Mouse (Mus musculus) liver, embryonic 14.5 days (tissue): Measurements from ENCODE around the gene Sos2. TPM values are rescaled to one million over a fixed set of nuclear protein-coding genes. Genes with fewer than 3 reads are reported as not detected.
A peak's percentile ranks its signal among the peaks of the same experiment; 100 is the strongest.

ENCODE experiments used
- ATAC-seq: fragments of 200-750 bp; cut with Nextera tagmentation; 2 replicates; pipeline ENCODE4 v1.8.0; 2017; ENCODE audit warnings: moderate number of reproducible peaks, mild to moderate bottlenecking, moderate library complexity; ENCODE audit not compliant: insufficient read depth
- DNase-seq, 3 experiments: peaks; one replicate each; pipeline ENCODE4 v3.0.0-alpha.2; 2012 to 2013; ENCODE audit warnings: low read depth in 3 of 3, low spot score in 3 of 3
- H3K27ac ChIP-seq: fragments of 300-500 bp; sonication (generic); 2 replicates; pipeline ENCODE4 v1.5.1; 2014; ENCODE audit warnings: moderate library complexity, mild to moderate bottlenecking, control low read depth, inconsistent platforms
- H3K27me3 ChIP-seq: fragments of 300-500 bp; sonication (generic); 2 replicates; pipeline ENCODE4 v1.6.1; 2014; ENCODE audit warnings: mild to moderate bottlenecking, low read length, moderate library complexity; ENCODE audit not compliant: control insufficient read depth, insufficient read depth
- H3K36me3 ChIP-seq: fragments of 300-500 bp; sonication (generic); replicated peaks from 2 replicates; pipeline ENCODE4 v1.6.1; 2014; ENCODE audit warnings: low read depth; ENCODE audit not compliant: control insufficient read depth, insufficient read depth
- H3K4me1 ChIP-seq, 2 experiments: fragments of 200-500 bp in 1 of 2; fragments of 300-500 bp in 1 of 2; sonication (generic) in 1 of 2; replicated peaks; 2 replicates each; pipeline ENCODE4 v1.6.1; 2012 to 2014; ENCODE audit warnings: antibody characterized with exemption in 1 of 2, inconsistent platforms in 1 of 2, low read length in 1 of 2; ENCODE audit not compliant: control insufficient read depth in 2 of 2, insufficient read depth in 2 of 2
- H3K4me2 ChIP-seq: fragments of 300-500 bp; sonication (generic); 2 replicates; pipeline ENCODE4 v1.6.1; 2014; ENCODE audit warnings: low read depth, mild to moderate bottlenecking, control low read depth, moderate library complexity
- H3K4me3 ChIP-seq, 2 experiments: fragments of 200-500 bp in 1 of 2; fragments of 300-500 bp in 1 of 2; sonication (generic) in 1 of 2; 2 replicates each; pipeline ENCODE4 v1.5.1; 2012 to 2014; ENCODE audit warnings: low read depth in 2 of 2, low read length in 2 of 2, mild to moderate bottlenecking in 2 of 2, control low read depth in 1 of 2, inconsistent platforms in 1 of 2, moderate library complexity in 1 of 2; ENCODE audit not compliant: insufficient read depth in 1 of 2
- H3K9ac ChIP-seq: fragments of 300-500 bp; sonication (generic); replicated peaks from 2 replicates; pipeline ENCODE4 v1.6.1; 2014; ENCODE audit warnings: mild to moderate bottlenecking, control low read depth, moderate library complexity
- H3K9me3 ChIP-seq: fragments of 300-500 bp; sonication (generic); 2 replicates; pipeline ENCODE4 v1.6.1; 2016; ENCODE audit warnings: low read length, mixed read lengths; ENCODE audit not compliant: control insufficient read depth
- CTCF ChIP-seq: IDR thresholded peaks from 2 replicates; pipeline ENCODE4 v1.5.1; 2016; ENCODE audit warnings: antibody characterized with exemption, low read depth, control low read depth
- EP300 ChIP-seq: IDR thresholded peaks from 2 replicates; pipeline ENCODE4 v1.6.1; 2016; ENCODE audit warnings: antibody characterized with exemption, low read depth
- whole genome bisulfite sequencing: fragments of 180-500 bp; shearing (Covaris S2); extraction: QIAGEN DNeasy Blood & Tissue Kit; methylation state at CpG from one replicate; pipeline ENCODE4 v1.1.7; 2014; ENCODE audit not compliant: insufficient replicate concordance; 5-methylcytosine and 5-hydroxymethylcytosine counted together
- polyA plus RNA-seq, 2 experiments: library from polyadenylated mRNA; depleted of rRNA in 1 of 2; stranded (reverse) in 1 of 2; unstranded in 1 of 2; fragments of >200 nt; fragmentation: Nextera tagmentation in 1 of 2; extraction: Ambion mirVana in 1 of 2; gene quantifications; 2 replicates each; pipeline versions ENCODE4 v1.2.1 to v1.2.3; 2012 to 2014

Sos2 gene
- polyA plus RNA-seq, 2 experiments, result 3.6 to 7.6 TPM

GRCm38 (mm10) chr12:69698352-69698751 lies 16.7 kb upstream of the Sos2 start:
- H3K4me2 ChIP-seq, result no peak overlapping the region
- no peak overlapping the region for H3K9ac ChIP-seq
- TF ChIP-seq EP300, result no peak
- no peak for TF ChIP-seq CTCF
- H3K36me3 ChIP-seq, result no peaks in the 10 kb centered on the region; the same call in 1 of the 2 replicates
- 83% methylated on average over 6 of the region's 6 CpGs for WGBS
- no peak overlapping the region for H3K27ac ChIP-seq
- H3K9me3 ChIP-seq, result no peaks in the 10 kb centered on the region
- no peak for DNase-seq
- H3K4me1 ChIP-seq, result no peaks in the 10 kb centered on the region
- no peak for ATAC-seq
- no peak overlapping the region for H3K4me3 ChIP-seq
- no peaks in the 10 kb centered on the region for H3K27me3 ChIP-seq

- Histone ChIP-seq H3K4me2 (no peak overlapping the region), H3K4me3 (no peak overlapping the region), H3K27ac (no peak overlapping the region), H3K36me3 (no peaks in the 10 kb centered on the region; the same call in 1 of the 2 replicates), H3K4me1 (no peaks in the 10 kb centered on the region), H3K9ac (no peak overlapping the region), H3K27me3 (no peaks in the 10 kb centered on the region), H3K9me3 (no peaks in the 10 kb centered on the region)
- TF ChIP-seq EP300, result no peak
- peak; percentile 74 for TF ChIP-seq CTCF
- no peak for ATAC-seq
- DNase-seq, result peak; percentile 26 to 52 (median 42)
- WGBS, result 60% methylated on average over 5 of the region's 5 CpGs
These were observed 15.1 kb upstream of the Sos2 start for GRCm38 (mm10) chr12:69696746-69697145.

DNA sequence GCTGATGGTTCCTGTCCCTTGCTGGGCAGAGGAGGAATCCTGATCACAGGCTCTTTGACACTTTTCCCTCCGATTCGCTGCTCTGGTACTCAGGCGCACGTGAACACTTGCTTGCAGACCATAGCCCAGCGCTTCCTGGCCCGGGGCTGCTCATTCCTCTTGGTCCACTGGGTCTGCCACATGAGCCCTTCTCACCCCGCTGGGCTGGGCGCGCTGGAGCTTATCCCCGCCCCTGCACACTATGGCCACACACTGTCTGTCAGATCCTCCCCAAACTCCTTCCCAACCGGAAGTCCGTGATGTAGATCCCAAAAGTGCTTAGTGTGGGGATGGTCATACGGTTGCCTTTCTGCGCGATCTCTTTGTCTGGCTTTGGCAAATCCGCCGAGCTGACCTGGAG lies 11.8 kb upstream of the Sos2 start:
- Histone ChIP-seq H3K4me2 (no peak overlapping the region), H3K27me3 (no peaks in the 10 kb centered on the region), H3K27ac (no peak overlapping the region), H3K9me3 (no peaks in the 10 kb centered on the region), H3K4me1 (no peaks in the 10 kb centered on the region), H3K9ac (no peak overlapping the region), H3K36me3 (no peaks in the 10 kb centered on the region), H3K4me3 (no peak overlapping the region)
- DNase-seq (no peak), ATAC-seq (no peak)
- TF ChIP-seq CTCF (no peak), EP300 (no peak)
- 86% methylated on average over 17 of the region's 17 CpGs for WGBS

DNA sequence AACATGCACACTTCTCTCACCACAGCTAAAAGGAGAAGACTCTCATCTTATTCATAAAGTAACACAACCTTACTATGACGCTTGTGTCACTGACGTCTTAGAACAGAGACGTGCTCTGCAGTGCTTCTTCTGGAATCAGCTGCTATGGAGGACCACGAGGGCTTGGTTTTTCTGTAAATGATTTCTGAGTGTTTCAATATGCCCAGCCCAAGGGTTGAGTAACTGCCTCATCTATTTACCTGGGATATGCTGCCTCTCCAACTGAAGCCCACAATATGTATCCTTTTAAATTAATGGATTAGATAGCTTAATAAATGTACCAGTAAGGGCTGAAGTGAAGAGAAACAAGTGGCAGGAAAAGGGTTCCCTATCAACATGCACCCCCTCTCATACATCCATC lies 9.1 kb upstream of the Sos2 start:
- TF ChIP-seq EP300, result no peak
- TF ChIP-seq CTCF, result no peak
- DNase-seq, result no peak
- ATAC-seq, result no peak
- Histone ChIP-seq H3K36me3 (no peaks in the 10 kb centered on the region), H3K27ac (no peak overlapping the region), H3K4me3 (no peak overlapping the region), H3K4me2 (no peak overlapping the region), H3K9me3 (no peaks in the 10 kb centered on the region), H3K4me1 (0 out of 4 replicates have a peak, but pooled peaks cover 0 to 2% of the 10 kb centered on the region in 2 experiments), H3K9ac (no peak overlapping the region), H3K27me3 (no peaks in the 10 kb centered on the region)
- 81% methylated on average over 4 of the region's 4 CpGs for WGBS

DNA sequence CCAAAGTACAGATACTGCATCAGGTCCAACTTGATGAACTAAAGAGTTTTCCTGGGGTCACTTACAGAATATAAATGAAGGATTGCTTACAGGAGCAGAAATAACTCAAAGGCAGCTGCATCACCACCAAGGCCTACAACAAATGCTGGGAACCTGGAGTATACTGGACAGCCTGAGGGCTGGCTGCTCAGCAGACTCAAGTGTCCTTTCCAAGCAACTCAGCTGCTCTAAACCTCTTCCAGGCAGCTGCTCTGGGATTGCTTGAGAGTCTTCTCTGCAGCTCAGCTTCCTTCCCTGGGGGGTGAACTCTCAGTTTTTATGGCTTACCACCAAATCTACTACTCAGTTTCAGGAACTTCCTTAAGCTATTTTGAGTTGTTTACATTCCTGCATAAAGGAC lies 7.4 kb upstream of the Sos2 start:
- DNase-seq, result no peak
- ATAC-seq, result no peak
- Histone ChIP-seq H3K9me3 (no peaks in the 10 kb centered on the region), H3K4me1 (0 out of 4 replicates have a peak, but pooled peaks cover 0 to 2% of the 10 kb centered on the region in 2 experiments), H3K4me3 (no peak overlapping the region), H3K27me3 (no peaks in the 10 kb centered on the region), H3K4me2 (no peak overlapping the region), H3K27ac (no peak overlapping the region), H3K9ac (no peak overlapping the region), H3K36me3 (no peaks in the 10 kb centered on the region)
- TF ChIP-seq EP300 (no peak), CTCF (no peak)
